Mouse (Mus musculus) spleen, postnatal 14 days (tissue): Measurements from ENCODE around the gene Mki67.
"Not testable (repeated sequence)": the region's sequence is repeated elsewhere in the genome, so short reads cannot be mapped to it uniquely, and the experiment has no call there.

ENCODE experiments used
- DNase-seq, 2 experiments: peaks; one replicate each; pipeline ENCODE4 v3.0.0; 2021 to 2022; ENCODE audit warnings: low spot score in 2 of 2

Mki67 gene

DNA sequence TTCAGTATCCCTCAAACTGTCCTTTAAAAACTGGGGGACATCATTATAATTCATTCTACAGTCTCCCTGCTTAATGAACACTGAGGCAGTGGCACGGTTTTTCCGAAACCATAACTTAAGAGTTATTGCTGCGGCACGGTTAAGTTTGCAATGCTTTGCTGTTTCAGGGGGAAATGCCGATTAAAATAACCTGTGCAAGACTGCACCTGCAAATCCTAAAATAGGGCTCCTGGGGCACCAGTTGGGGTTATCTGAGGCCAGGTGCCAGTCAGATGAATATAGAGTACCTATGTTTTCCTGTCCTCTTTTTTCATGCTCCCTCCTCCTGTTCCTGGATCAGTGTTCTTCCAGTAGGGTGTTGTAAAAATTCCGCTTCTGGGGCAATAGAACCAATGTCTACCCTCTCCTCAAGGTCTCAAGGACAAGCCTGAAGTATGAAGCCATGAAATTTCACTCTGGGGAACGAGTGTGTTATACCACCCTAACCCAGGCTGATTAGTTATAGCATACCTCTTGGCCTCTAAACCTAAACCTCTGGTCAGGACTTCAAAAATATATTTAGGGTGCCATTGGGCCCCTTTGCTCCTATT is 902 bp upstream of the Mki67 start:
- DNase-seq: no peak

DNA sequence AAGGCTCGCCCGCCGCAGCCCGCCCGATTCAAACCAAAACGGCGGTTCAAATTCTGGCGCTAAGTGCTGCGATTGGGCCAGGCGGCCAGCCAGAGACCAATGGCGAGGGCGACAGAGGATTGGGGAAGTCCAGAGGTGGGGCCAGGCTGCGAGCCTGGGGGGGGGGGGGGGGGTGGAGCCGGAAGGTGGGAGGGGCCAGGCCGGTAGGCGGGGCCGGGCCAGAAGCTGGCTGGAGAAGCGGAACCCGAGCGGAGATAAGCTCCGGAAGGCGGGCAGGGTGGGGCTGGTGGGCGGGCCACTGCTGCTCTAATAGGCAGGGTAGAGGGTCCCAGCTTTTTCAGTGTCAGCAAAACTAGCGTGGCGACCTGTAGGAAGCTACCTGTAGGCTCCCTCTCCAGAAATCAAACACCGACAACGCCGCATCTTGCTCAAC is 300 bp upstream of the Mki67 start:
- peak; percentile 80 to 88 for DNase-seq

DNA sequence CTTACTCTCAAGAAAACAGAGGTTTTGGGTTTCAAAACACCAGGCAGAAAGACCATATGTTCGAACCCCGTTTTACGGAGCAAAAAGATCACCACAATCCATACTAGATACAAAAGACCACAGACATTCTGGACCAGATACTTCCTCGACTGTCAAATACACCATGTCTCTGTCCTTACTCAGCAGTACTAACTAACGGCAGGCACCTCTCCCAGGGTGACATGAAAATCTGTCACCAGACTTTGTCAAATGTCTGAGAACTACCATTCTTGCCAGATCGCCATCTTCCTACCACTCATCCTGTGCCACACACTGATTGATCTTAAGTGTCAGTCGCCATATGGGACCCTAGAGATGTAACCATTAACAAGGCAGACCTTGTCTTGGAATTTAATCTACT is 995 bp downstream of the Mki67 start:
- DNase-seq: no peak

DNA sequence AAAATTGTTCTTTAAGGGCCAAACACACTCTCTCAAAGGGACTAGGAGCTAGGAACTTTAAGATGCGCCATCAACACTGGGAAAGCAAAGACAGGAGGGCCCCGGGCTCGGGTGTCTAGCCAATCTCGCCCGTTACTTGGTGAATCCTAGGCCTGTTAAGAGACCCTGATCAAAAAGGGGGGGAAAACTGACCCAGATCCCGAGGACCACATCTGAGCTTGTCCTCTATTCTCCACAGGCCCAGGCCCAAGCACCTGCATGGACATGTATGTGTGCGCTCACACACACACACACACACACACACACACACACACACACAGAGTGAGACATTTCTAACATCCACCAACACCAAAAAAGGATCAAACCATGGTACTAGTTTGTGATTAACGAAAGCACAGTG is 2.8 kb downstream of the Mki67 start:
- DNase-seq: no peak

DNA sequence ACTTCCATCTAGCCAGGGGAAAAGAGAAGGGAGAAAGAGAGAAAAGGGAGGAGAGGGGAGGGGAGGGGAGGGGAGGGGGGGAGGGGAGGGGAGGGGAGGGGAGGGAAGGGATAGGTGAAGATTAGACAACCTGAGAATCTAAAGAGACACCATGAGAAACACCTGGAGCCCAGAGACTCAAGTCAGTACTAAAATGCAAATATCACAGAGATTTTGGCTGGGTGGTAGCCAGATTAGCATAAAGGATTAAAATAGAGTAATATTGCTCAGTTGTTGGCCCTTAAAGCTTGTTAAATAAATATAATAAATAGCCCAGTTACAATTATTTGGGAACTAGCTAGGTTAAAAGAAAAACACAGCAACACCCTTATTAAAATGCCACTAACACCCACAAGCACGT is 3.6 kb downstream of the Mki67 start:
- no peak for DNase-seq

DNA sequence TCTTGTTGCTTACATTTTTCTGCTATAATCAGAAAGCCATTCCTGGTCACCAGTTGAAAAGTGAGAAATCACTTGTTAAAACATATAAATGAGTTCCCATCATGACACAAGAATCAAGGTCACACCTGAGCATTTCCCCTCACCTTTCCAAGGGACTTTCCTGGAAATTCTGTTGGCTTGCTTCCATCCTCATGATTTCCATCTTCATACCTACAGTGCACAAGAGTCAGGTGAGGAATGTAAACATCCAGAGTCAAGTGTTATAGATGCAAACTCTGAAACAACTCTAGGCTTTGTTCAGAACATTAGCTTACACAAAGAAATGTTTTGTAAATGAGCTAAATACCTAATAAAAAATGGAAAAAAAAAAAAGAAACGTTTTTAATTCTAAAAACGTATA is 5.5 kb downstream of the Mki67 start:
- DNase-seq: no peak

DNA sequence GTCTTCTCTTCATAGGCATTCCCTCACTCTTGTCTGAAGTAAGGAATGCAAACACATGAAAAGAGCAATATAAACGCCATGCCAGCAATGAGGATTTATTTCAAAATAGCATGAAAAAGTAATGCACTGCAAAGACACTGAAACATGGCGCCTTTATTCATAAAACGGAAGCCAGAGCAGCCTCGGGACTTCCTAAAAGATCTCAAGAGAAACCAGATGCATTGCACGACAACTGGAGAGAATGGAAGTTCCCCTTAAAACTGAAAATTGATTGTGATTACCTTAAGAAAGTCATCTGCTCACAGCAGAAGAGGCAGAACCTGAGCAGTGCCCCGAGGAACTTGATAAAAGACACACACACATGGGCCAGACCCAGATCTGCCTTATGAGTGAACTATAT is 10.4 kb downstream of the Mki67 start:
- no peak for DNase-seq

DNA sequence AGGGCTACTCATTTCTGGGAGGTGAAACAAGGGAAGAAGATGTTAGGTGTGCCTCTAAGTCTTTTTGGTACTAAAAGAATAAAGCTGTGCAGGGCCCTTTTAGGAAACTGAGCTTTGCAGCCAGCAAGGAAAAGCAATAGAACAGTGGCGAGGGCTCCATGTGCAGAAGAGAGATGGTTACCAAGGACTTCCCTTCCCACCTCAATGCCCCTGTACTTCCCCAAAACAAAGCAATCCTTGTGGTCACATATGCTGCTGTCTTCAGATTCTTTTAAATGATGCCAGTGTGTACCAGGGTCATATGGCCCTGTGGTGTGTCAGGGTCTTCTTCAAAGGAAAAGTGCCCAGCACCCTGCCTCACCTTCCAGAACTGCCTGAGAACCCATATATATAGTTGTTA is 11.1 kb downstream of the Mki67 start:
- DNase-seq: no peak

DNA sequence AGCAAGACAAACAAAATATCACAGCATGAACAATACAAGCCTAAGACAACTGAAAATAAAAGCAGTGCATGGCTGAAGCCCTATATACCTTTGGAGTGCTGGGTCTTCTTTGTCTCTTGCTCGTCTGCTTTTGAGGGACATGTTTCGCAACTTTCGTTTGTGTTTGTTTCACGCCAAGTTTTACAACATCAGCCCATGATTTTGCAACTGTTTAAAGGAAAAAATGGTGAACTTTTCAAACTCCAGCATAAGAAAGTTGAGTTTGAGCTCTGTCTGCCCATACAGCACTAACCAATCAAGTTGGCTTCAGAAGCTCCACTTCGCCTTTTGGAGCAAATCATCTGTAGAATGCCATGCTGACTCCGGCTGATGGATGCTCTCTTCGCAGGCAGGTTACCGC is 11.9 kb downstream of the Mki67 start:
- no peak for DNase-seq

DNA sequence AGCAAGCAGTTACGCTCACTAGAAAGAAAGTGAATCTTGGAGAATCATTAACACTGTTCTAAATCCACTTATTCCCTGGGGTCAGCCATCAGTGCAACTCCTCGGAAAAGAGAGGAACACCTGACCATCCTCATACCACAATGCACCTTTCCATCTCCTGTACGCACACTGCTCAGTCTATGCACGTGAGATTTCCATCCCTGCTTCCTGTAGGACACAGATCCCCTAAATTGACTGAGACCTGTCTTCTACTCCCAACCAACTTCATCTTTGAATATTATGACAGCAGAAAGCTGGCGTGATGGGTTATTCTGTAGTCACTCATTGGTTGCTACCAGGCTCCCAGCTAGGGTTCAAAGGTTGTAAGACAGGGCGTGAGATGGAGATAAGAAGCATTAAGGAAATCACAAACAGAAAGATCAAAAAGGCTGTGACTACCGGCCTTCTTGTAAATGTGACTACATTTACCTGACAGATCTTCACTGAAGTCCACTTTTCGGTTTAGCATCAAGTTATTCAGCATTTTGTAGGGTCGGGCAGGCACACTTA is 12.5 kb downstream of the Mki67 start:
- DNase-seq: no peak

DNA sequence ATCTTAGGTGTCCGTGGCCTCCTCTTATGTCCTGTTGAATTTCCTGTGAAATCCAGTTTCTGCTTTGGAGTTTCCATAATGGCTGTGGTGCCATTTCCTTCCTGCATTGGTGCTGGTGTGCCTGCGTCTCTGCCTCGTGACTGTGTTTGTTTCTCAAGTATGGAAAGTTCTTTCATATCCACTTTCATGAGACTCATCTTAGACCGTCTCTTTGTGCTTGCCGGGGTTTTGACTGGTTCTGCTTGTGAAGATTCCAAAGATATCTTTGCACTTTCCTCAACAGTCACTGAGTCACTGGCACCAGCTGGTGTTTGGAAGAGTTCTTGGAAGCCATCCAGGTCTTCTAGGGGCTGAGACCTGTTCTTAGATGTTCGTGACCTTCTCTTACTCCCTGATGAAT is 16.8 kb downstream of the Mki67 start:
- not testable (repeated sequence) for DNase-seq

DNA sequence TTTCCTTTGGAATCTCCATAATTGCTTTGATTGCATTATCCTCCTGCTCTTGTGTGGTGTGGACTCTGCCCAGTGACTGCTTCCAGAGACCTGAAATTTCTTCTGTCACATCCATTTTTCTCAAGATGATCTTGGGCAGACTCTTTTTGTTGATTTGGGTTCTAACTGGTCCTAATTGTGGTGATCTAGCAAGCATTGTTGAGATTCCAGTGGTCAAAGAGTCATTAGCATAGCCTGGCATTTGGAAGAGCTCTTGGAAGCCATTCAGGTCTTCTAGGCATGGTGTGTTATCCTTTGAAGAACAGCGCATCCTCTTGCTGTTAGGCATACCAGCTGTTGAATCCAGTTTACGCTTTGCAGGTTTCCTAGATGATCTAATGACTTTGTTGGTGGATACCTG is 17.8 kb downstream of the Mki67 start:
- no peak for DNase-seq

DNA sequence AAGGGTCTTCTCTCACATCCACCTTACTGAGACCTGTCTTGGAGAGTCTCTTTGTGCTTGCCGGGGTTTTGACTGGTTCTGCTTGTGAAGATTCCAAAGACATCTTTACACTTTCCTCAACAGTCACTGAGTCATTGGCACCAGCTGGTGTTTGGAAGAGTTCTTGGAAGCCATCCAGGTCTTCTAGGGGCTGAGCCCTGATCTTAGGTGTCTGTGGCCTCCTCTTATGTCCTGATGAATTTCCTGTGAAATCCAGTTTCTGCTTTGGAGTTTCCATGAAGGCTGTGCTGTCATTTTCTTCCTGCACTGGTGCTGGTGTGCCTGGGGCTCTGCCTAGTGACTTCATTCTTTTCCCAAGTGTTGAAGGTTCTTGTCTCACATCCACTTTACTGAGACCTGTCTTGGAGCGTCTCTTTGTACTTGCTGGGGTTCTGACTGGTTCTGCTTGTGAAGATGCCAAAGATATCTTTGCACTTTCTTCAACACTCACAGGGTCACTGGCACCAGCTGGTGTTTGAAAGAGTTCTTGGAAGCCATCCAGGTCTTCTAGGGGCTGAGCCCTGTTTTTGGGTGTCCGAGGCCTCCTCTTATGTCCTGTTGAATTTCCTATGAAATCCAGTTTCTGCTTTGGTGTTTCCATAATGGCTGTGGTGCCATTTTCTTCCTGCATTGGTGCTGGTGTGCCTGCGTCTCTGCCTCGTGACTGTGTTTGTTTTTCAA is 19.0 kb downstream of the Mki67 start:
- not testable (repeated sequence) for DNase-seq

DNA sequence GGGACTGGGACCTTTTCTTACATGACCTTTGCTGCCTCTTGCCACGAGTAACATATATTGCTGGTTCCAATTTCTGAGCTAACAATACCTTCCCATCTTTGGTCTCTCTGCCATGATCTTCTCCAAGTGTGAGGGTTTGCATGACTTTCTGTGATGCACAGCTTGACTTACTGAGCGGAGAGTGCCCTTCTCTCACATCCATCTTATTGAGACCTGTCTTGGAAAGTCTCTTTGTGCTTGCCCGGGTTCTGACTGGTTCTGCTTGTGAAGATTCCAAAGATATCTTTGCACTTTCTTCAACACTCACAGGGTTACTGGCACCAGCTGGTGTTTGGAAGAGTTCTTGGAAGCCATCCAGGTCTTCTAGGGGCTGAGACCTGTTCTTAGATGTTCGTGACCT is 20.0 kb downstream of the Mki67 start:
- no peak for DNase-seq

DNA sequence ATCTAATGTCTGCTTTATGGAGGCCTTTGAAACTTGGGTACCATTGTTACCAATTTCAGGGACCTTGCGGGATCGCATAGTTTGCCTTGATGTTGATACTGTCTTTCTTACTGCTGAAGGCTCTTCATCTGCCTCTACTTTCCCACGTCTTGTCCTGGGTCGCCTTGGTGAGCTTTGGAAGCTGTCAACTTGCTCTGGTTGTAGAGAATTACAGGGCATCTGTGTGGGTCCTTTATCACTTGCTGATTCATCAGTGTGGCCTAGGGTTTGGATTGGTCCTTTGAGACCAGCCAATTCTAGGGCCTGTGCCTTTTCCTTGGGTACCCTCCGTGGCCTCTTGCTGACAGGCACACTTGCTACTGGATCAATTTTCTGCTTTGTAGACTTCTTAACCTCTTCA is 21.4 kb downstream of the Mki67 start:
- DNase-seq: no peak

DNA sequence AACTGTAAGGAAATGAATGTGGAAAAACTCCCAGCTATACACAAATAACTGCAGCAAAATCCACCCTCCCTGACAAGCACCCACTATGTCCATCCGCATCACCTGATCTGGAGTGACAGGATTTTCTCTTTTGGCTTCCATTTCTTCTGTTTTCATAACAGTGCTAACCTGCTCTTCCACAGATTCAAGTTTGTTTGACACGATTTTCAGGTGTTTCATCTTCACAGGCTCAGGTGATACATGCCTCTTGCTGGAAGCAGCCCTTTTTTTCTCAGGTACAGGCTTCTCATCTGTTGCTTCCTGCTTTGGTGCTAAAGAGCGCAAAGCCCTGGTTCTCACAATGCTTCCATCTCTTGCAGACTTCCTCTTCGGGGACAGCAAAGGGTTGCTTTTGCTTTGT is 22.0 kb downstream of the Mki67 start:
- no peak for DNase-seq

DNA sequence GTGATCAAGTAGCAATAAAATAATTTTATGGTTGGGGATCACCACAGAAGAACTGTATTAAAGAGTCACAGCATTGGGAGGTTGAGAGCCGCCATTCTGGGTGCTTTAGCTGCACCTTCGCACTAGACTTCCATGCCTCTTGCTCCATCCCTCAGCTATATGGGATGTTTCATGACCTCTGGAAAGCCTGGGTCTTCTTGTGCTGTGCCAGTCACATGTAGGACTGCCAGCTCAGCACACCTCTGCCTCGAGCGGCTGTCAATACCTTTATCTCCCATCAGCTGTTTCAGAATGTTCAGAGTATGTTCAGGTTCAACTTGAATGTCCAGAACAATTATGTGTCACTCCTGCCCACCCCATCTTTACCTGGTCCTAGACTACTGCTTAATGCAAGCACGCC is 24.2 kb downstream of the Mki67 start:
- no peak for DNase-seq

DNA sequence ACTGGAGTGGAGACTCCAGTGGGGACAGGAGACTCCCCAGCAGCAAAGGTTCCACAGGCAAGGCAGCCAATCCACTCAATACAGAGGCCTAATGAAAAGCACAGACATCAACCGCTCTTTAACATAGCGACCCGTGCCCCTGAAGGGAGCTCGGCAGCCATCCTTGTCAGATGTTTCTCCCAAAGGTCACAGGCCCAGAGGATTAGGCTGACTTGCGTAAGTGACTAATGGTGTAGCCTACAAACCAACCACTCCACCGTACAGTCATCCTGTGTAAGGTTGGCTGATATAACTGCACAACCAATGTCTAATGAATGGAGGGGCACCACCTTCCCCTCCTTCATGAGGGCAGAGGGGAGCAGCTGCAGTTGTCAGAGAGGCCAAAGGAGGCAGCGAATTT is 26.8 kb downstream of the Mki67 start:
- DNase-seq: no peak

DNA sequence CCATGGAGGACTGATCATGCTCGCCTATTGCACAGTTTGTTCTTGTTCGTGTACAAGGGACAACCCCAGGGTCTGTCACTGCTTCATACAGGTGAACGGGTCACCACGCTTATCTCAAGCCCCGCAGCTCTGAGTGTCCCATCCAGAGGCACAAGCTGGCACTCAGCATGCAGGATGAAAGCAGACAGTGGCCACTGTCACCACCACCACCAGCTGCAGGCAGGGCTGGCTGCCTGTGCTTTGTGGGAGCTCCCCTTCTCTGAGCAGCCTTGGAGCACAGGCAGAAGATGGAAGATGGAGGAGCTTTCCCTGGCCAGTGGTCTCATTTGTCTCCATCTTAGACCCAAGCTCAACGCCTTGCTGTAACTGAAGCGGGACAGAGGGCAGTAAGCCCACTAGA is 31.2 kb downstream of the Mki67 start:
- no peak for DNase-seq

DNA sequence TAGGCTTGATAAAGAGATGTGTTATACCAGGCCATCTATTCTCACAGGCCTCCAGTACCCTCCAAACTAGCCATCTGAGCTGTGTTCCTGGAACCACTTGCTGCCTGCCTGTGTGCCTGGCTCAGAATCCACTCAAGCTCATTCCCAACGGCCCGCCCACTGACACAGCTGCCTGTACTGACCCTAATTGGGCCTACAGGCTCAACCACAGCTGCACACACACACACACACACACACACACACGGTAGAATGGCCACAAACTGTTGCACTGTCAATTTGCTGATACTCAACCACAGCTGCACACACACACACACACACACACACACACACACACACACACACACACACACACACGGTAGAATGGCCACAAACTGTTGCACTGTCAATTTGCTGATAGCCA is 32.1 kb downstream of the Mki67 start:
- DNase-seq: not testable (repeated sequence)

DNA sequence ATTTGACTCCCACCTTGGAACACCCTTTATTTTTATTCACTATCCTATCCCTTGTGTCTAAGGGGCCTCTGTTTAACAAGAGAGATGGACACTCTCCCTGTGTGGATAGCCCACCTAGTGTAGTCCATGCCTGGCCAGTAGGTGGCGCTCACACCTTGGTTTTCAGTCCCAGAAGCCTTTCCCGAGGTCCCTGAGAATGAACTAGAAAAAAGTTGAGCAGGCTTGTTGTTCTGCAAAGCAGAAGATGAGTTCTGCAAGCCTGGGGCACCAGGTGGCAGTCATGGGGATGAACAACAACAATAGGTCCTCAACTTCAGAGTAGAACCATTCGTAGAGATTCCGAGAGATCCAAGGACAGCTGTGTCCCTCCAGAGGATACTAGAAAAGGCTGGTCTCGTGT is 35.8 kb downstream of the Mki67 start:
- peak; percentile 57 to 74 for DNase-seq

DNA sequence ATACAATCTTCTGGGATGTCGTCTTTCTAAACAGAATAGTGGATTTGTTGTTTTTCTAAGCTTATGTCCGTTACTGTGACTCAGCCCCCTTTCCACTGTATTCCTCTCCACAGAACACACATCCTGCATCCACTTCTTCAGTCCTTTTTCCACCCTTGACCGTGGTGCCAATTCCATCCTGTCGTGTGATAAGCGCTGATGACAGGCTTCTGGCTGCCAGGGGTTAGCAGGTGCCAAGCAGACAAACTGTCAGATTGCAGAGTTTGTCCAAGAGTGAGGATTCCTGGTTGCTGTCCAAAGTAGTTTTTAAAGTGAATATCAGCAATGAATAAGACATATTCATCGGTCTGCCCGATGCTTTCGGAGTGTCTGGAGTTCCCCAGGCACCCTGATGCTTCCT is 39.4 kb downstream of the Mki67 start:
- no peak for DNase-seq

DNA sequence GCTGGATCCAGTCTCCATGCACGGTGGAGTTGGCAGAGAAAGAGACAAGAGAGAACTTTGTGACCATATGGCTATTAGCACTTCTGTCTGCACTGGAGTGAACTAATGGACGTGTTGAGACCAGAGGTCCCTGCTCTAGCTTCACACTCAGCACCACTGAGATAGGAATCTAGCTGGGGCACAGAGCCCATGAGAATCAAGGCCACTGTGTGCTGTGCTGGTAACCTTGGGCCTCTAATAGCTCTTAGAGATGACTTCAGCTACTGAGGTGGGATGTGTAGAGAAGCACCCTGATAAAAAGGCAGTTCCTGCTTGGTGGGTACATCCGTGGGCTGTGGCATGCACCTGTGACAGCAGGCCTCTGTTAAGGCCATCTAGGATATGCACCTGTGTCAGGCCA is 42.6 kb downstream of the Mki67 start:
- no peak for DNase-seq
